Mouse (Mus musculus): ENCODE data around the gene Efcab1. TPM values are rescaled to one million over a fixed set of nuclear protein-coding genes. Genes with fewer than 3 reads are reported as not detected.
"Not testable (repeated sequence)": the region's sequence is repeated elsewhere in the genome, so short reads cannot be mapped to it uniquely, and the experiment has no call there.

Gene Efcab1
- polyA plus RNA-seq (2015; fragmentation: Nextera tagmentation; extraction: Ambion mirVana): 17.0 and 18.9 TPM in 2 replicates

DNA sequence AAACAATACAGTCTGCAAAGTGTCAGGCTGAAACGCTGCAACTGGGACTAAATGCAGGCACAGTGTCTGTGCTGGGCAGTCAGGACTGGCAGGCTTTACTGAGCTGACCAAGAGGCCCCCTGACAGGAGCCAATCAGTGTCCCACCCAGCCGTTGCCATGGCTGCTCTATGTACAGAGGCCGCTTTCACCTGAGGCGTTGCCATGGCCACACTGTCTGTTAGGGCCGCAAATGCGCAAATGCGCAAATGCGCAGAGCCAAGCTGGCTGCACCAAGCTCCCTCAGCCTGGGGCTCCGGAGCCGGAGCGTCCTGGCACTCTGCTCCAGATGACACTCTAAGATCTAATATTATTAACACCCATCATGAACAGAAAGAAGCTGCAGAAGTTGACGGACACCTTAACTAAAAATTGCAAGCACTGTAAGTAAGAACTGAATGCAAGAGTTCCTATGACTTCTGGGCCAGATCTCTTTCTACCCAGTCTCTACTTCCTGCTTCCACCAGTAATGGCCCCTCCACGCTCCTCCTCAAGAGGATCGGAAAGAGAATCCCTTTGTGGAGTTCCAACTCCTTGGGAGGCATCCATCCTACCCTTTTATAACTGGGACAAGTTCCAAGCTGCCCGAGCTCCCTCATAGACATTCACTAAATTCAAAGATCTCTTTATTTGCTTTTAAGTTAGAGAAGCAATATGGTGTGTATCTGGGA is at the start of gene Efcab1:
TSS of gene Efcab1 (plus strand) at position 214 of the 708 bp plus-strand sequence.
- Histone ChIP-seq H3K27me3 (replicated peaks) (no peaks in the 10 kb centered on the region), H3K4me1 (peaks cover 6% of the 10 kb centered on the region; the same call in 1 of the 2 replicates), H3K4me2 (peak within 1 kb of the TSS; percentile 44), H3K9me3 (no peaks in the 10 kb centered on the region), H3K27ac (peak within 1 kb of the TSS; percentile 75), H3K36me3 (replicated peaks) (no peaks in the 10 kb centered on the region), H3K4me3 (peak within 1 kb of the TSS; percentile 35), H3K9ac (0 out of 2 replicates have a peak within 1 kb of the TSS, but pooled peaks have one; percentile 23)
- WGBS: 7% methylated on average over 15 of the region's 15 CpGs
- peak; percentile 100 for ATAC-seq (replicated peaks)

DNA sequence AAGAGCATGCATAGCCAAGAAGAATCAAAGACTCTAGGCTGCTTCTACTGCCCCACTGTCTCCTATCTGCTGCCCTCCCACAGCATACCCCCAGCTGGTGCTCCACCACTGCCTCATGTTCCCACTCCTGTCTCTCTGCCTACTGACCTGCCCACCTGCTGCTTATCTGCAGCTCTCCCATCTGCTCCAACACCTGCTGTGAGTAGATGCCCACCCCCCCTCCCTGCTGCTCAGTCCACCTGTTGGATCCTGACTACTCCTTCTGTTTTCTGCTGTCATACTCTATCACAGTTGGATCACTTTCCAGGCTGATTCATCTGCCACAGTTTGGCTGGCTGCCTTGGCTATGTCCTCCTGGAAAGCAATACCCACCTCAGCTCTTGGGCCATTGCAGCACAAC is 47.0 kb upstream of the Efcab1 start:
- Histone ChIP-seq H3K4me2 (no peak overlapping the region), H3K4me3 (no peak overlapping the region), H3K27me3 (replicated peaks) (no peaks in the 10 kb centered on the region), H3K9ac (no peak overlapping the region), H3K4me1 (no peaks in the 10 kb centered on the region), H3K27ac (no peak overlapping the region), H3K9me3 (no peaks in the 10 kb centered on the region), H3K36me3 (replicated peaks) (no peaks in the 10 kb centered on the region)
- no peak for ATAC-seq (replicated peaks)

DNA sequence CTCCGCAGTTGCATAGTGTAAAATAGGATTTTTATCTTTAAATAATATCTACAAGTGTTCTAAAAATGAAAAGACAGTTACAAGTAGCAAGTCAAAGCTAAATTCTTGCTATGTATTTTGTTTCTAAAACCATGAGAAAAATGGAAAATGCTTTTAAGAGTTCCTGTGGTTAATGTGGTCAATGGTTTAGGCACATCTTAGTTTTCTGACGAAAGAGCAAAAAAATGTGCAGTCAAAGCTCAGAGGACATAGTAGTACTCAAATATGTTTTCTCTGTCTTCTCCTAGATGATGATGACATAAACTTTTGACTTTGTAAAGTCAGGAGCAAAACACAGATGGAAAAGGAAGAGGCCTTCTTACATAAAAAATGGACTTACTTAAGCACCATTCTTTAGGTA is 21.5 kb upstream of the Efcab1 start:
- Histone ChIP-seq H3K4me2 (no peak overlapping the region), H3K36me3 (replicated peaks) (no peaks in the 10 kb centered on the region), H3K4me3 (no peak overlapping the region), H3K9ac (no peak overlapping the region), H3K4me1 (no peaks in the 10 kb centered on the region), H3K27me3 (replicated peaks) (no peaks in the 10 kb centered on the region), H3K27ac (no peak overlapping the region), H3K9me3 (no peaks in the 10 kb centered on the region)
- 86% methylated on average over 2 of the region's 2 CpGs for WGBS
- no peak for ATAC-seq (replicated peaks)

DNA sequence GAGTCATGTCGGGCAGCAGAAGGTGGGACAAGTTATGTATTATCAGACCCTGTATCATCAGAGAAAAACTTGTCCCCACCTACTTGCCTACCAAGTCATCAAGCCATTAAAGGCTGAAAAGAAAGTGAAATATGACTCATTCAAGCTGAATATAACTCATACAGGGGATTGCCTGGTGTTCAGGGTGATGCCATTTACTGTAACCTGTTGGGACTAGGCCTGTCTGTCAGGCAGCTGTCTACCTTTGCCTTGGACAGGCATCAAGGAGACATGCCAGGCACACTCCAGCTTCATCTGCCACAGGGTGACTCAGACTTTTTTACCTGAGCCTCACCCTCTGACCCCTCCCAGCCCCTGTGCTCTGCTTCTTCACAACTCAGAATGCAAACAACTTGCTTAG is 21.0 kb upstream of the Efcab1 start:
- ATAC-seq (replicated peaks): no peak
- H3K36me3 ChIP-seq (replicated peaks): no peaks in the 10 kb centered on the region
- H3K4me2 ChIP-seq: no peak overlapping the region
- H3K27me3 ChIP-seq (replicated peaks): no peaks in the 10 kb centered on the region
- no peaks in the 10 kb centered on the region for H3K9me3 ChIP-seq
- H3K4me1 ChIP-seq: no peaks in the 10 kb centered on the region
- no peak overlapping the region for H3K9ac ChIP-seq
- 63% methylated on average over 1 of the region's 1 CpGs for WGBS
- no peak overlapping the region for H3K4me3 ChIP-seq
- H3K27ac ChIP-seq: no peak overlapping the region

DNA sequence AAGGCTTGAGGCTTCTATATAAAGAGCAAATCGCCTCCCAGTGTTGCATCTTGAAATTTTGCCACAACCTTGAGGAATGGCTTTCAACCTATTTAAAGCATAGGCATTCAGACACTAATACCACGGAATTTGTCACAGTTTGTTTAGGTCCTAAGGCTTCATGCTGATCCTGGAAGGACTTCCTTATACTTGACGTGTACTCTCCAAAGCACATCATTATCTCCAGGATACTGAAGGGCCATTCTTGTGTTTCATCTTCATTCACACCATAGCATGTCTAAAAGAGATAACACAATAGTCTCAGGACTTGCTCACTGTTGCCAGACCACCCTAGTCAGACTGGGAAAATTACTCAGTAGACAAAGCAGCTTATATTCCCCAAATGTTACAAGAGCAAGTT is 13.9 kb upstream of the Efcab1 start:
- Histone ChIP-seq H3K4me3 (no peak overlapping the region), H3K4me2 (no peak overlapping the region), H3K27ac (no peak overlapping the region), H3K4me1 (no peaks in the 10 kb centered on the region), H3K36me3 (replicated peaks) (no peaks in the 10 kb centered on the region), H3K9ac (no peak overlapping the region), H3K9me3 (no peaks in the 10 kb centered on the region), H3K27me3 (replicated peaks) (no peaks in the 10 kb centered on the region)
- 54% methylated on average over 3 of the region's 3 CpGs for WGBS
- no peak for ATAC-seq (replicated peaks)

DNA sequence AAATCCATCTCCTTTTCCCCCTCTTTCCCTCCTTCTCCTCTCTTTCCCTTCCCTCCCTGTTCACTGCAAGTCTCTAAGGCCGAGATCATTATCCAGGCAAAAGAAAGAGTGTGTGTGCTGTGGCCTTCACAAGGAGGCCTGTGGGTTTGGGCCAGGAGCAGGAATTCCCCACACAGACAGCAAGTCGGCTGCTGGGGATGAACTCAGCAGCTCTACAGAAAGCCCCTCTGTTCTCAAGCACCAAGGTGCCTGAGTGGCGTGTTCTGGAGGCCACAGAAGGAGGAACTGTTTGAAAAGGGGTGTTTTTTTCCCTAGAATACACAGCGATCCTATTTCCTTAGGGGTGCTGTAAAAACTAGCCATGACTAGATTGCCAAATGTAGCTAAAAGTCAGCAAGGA is 12.5 kb upstream of the Efcab1 start:
- no peak overlapping the region for H3K27ac ChIP-seq
- WGBS: 76% methylated on average over 4 of the region's 4 CpGs
- no peaks in the 10 kb centered on the region for H3K36me3 ChIP-seq (replicated peaks)
- no peaks in the 10 kb centered on the region for H3K27me3 ChIP-seq (replicated peaks)
- H3K9ac ChIP-seq: no peak overlapping the region
- no peaks in the 10 kb centered on the region for H3K9me3 ChIP-seq
- H3K4me2 ChIP-seq: no peak overlapping the region
- no peak overlapping the region for H3K4me3 ChIP-seq
- no peak for ATAC-seq (replicated peaks)
- H3K4me1 ChIP-seq: no peaks in the 10 kb centered on the region

DNA sequence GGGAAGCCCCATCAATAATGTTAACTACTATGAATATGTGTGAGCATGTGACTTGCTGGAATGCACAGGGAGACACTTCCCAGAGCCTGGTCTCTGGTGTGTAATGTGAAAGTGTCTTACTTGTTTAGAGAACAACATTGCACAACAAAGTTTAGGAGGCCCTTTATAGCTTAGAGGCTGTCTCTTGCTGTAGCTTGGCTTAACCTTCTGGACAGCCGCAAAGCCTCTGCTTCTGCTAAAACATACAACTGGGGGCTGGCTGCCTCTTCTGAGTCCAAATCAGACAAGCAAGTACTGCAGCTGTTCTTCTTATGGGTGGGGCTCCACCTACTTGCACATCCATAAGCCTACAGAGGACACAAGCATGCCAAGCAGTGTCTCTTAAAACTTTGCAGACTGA is 11.7 kb upstream of the Efcab1 start:
- H3K4me3 ChIP-seq: no peak overlapping the region
- H3K4me1 ChIP-seq: no peaks in the 10 kb centered on the region

DNA sequence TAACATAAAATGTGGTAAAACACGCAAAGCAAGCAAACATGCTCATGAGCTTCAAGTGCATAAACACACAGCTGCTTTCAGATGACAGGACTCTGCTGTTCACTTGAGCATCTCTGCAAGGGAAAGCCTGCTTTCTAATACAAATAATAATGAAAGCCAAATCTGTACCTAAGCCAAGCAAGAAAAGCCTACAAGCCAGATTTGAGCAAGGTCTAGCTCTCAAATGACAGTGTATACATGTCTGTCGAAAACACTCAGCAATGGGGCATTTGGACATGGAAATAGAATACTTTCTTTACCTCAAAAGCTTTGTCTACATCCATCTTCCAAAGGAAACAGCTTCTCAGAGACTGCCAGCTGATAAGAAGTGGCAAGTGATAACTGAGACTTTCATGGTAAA is 10.9 kb upstream of the Efcab1 start:
- no peak for ATAC-seq (replicated peaks)
- no peaks in the 10 kb centered on the region for H3K9me3 ChIP-seq
- no peak overlapping the region for H3K4me3 ChIP-seq
- H3K27me3 ChIP-seq (replicated peaks): no peaks in the 10 kb centered on the region
- H3K4me1 ChIP-seq: no peaks in the 10 kb centered on the region
- no peak overlapping the region for H3K27ac ChIP-seq
- 82% methylated on average over 2 of the region's 2 CpGs for WGBS
- no peak overlapping the region for H3K4me2 ChIP-seq
- no peak overlapping the region for H3K9ac ChIP-seq
- no peaks in the 10 kb centered on the region for H3K36me3 ChIP-seq (replicated peaks)

More for the DNA sequence above, 11.7 kb upstream of the Efcab1 start:
- Histone ChIP-seq H3K36me3 (replicated peaks) (no peaks in the 10 kb centered on the region), H3K9ac (no peak overlapping the region), H3K4me2 (no peak overlapping the region), H3K9me3 (no peaks in the 10 kb centered on the region), H3K27me3 (replicated peaks) (no peaks in the 10 kb centered on the region), H3K27ac (no peak overlapping the region)
- 100% methylated on average over 1 of the region's 1 CpGs for WGBS
- ATAC-seq (replicated peaks): no peak

DNA sequence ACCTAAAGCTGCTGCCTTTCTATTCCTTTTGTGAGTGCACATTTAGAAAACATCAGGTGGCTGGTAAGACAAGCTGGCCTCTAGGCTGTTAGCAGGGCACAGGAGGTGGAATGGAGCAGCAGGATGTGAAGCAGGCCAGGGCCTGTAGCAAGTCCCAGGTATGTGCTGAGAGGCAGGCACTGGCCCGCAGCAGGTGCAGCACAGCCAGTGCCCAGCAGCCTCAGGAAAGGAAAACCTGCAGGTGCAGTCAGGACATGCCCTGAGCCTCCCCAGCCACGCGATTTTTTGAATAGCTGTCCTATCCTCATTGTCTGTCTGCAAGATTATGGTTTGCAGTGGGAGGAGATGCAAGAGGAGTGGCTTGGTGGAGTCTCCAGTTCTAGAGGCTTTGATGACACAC is 24.3 kb downstream of the Efcab1 start:
- H3K36me3 ChIP-seq (replicated peaks); H3K9ac ChIP-seq; H3K27me3 ChIP-seq (replicated peaks); ATAC-seq (replicated peaks); H3K4me3 ChIP-seq; H3K4me2 ChIP-seq; H3K27ac ChIP-seq; H3K4me1 ChIP-seq; H3K9me3 ChIP-seq: not testable (repeated sequence)
- 63% methylated on average over 3 of the region's 3 CpGs for WGBS

DNA sequence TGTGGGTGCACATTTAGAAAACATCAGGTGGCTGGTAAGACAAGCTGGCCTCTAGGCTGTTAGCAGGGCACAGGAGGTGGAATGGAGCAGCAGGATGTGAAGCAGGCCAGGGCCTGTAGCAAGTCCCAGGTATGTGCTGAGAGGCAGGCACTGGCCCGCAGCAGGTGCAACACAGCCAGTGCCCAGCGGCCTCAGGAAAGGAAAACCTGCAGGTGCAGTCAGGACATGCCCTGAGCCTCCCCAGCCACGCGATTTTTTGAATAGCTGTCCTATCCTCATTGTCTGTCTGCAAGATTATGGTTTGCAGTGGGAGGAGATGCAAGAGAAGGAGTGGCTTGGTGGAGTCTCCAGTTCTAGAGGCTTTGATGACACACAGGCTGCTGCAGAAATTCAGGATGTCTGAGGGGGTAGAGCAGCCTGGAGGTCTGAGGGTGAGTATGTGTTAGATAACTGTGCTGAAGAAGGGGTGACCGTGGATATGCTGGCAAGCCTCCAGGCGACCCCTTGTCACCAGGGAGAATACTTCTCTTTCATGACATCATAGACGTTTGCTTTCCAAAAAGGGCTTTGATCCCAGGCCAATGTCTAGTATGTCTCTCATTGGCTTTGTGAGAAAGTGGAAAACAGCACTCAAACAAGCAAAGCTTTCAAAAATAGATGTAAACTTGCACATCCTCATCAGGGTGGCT is 30.2 kb downstream of the Efcab1 start:
- not testable (repeated sequence) for H3K4me2 ChIP-seq; H3K27me3 ChIP-seq (replicated peaks); H3K27ac ChIP-seq; ATAC-seq (replicated peaks); H3K9ac ChIP-seq; H3K9me3 ChIP-seq; H3K36me3 ChIP-seq (replicated peaks); H3K4me1 ChIP-seq; H3K4me3 ChIP-seq
- 59% methylated on average over 7 of the region's 7 CpGs for WGBS

DNA sequence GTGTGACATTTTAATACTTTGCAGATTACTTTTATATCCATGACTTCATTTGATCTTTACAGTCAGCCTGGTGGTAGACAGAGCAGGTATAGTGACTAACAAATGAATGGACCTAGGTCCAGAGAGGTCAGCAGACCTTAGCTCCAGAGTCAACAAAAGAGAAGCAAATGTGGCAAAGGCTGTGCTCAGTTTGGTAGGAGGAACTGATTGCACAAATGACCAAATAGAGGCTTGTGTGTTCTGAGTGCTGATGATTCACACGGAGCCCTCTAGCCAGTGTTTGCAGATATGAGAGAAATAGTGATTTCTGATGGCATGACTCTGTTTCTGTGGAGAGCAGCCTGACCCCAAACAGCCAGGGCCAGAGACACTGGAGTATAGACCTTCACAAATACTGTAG is 33.1 kb downstream of the Efcab1 start:
- no peak overlapping the region for H3K4me2 ChIP-seq
- no peak for ATAC-seq (replicated peaks)
- no peaks in the 10 kb centered on the region for H3K36me3 ChIP-seq (replicated peaks)
- H3K27me3 ChIP-seq (replicated peaks): no peaks in the 10 kb centered on the region
- 91% methylated on average over 1 of the region's 1 CpGs for WGBS
- H3K4me1 ChIP-seq: no peaks in the 10 kb centered on the region
- no peaks in the 10 kb centered on the region for H3K9me3 ChIP-seq
- H3K27ac ChIP-seq: no peak overlapping the region
- H3K4me3 ChIP-seq: no peak overlapping the region
- H3K9ac ChIP-seq: no peak overlapping the region

DNA sequence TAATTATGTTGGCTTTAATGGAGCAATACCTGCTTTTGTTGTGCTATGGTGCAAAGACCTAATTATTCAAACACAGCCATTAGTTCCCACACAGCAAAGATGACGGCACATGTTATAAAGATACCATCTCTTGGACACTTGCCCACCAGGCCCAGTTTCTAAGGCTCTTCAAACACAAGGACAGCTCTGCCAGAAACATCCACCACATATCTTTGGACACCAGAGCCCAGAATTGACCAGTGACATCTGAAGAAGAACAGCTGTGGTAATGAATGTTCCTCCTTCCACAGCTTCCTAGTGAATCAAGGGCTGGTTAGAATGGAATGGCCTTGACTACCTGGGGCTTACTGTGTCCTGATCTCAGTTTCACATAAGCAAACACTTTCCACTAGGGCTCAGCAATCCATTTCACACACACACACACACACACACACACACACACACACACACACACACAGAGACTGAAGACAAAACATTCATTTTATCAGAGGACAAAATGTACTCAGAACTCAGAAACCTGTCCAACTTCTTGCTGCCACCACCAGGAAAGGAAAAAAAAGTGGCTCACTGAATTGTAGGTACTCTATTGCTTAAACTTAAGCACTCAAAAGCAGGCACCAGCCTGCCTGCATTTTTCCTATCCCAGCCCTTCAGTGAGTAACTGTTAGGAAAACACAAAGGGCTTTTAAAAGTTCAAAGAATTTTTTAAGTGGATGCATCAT is 33.7 kb downstream of the Efcab1 start:
- 74% methylated on average over 1 of the region's 1 CpGs for WGBS
- H3K9me3 ChIP-seq: no peaks in the 10 kb centered on the region
- no peak overlapping the region for H3K27ac ChIP-seq
- H3K4me3 ChIP-seq: no peak overlapping the region
- H3K4me2 ChIP-seq: no peak overlapping the region
- no peak for ATAC-seq (replicated peaks)
- no peaks in the 10 kb centered on the region for H3K27me3 ChIP-seq (replicated peaks)
- H3K4me1 ChIP-seq: no peaks in the 10 kb centered on the region
- H3K36me3 ChIP-seq (replicated peaks): no peaks in the 10 kb centered on the region
- H3K9ac ChIP-seq: no peak overlapping the region

Measured in midbrain, embryonic 15.5 days (tissue).